Mouse (Mus musculus) heart, embryonic 15.5 days (tissue): ENCODE measurements around the gene Tmem151b. TPM values are rescaled to one million over a fixed set of nuclear protein-coding genes. Genes with fewer than 3 reads are reported as not detected.

Experiments used
- ATAC-seq: fragments of 200-750 bp; cut with Nextera tagmentation; replicated peaks from 2 replicates; pipeline ENCODE4 v1.8.0; 2017; ENCODE audit warnings: low read depth, moderate TSS enrichment; ENCODE audit not compliant: insufficient number of reproducible peaks, insufficient read depth, low FRiP score
- H3K27ac ChIP-seq: fragments of 300-500 bp; sonication (generic); 2 replicates; pipeline ENCODE4 v1.5.1; 2015; ENCODE audit warnings: mild to moderate bottlenecking, inconsistent platforms
- H3K27me3 ChIP-seq: fragments of 300-500 bp; sonication (generic); 2 replicates; pipeline ENCODE4 v1.6.1; 2015; ENCODE audit warnings: inconsistent platforms
- H3K36me3 ChIP-seq: fragments of 300-500 bp; sonication (generic); 2 replicates; pipeline ENCODE4 v1.6.1; 2015; ENCODE audit warnings: mild to moderate bottlenecking, inconsistent platforms
- H3K4me1 ChIP-seq: fragments of 300-500 bp; sonication (generic); replicated peaks from 2 replicates; pipeline ENCODE4 v1.6.1; 2015; ENCODE audit warnings: inconsistent platforms
- H3K4me2 ChIP-seq: fragments of 300-500 bp; sonication (generic); 2 replicates; pipeline ENCODE4 v1.6.1; 2015; ENCODE audit warnings: inconsistent platforms, mild to moderate bottlenecking, moderate library complexity
- H3K4me3 ChIP-seq: fragments of 300-500 bp; sonication (generic); 2 replicates; pipeline ENCODE4 v1.5.1; 2015; ENCODE audit warnings: mild to moderate bottlenecking, inconsistent platforms
- H3K9ac ChIP-seq: fragments of 300-500 bp; sonication (generic); 2 replicates; pipeline ENCODE4 v1.6.1; 2015; ENCODE audit warnings: mild to moderate bottlenecking, inconsistent platforms
- H3K9me3 ChIP-seq: fragments of 300-500 bp; sonication (generic); replicated peaks from 2 replicates; pipeline ENCODE4 v1.6.1; 2016; ENCODE audit warnings: inconsistent platforms
- WGBS: fragments of 180-500 bp; shearing (Covaris S2); methylation state at CpG from one replicate; pipeline ENCODE4 v1.1.7; 2015; ENCODE audit warnings: mixed read lengths; 5-methylcytosine and 5-hydroxymethylcytosine counted together
- polyA plus RNA-seq: library from polyadenylated mRNA; unstranded; fragments of >200 nt; fragmentation: Nextera tagmentation; extraction: Ambion mirVana; gene quantifications from 2 replicates; pipeline ENCODE4 v1.2.1, GENCODE M21; 2015

Gene Tmem151b
- polyA plus RNA-seq, 1 experiment from 2014 or later, result 0.96 TPM

- no peak overlapping the region for H3K27ac ChIP-seq
- ATAC-seq, result no peak
- WGBS, result 71% methylated on average over 21 of the region's 21 CpGs
- H3K4me1 ChIP-seq, result peaks cover 7% of the 10 kb centered on the region
- H3K9ac ChIP-seq, result no peak overlapping the region
- no peaks in the 10 kb centered on the region for H3K9me3 ChIP-seq
- peaks cover 98% of the 10 kb centered on the region for H3K27me3 ChIP-seq
- H3K4me2 ChIP-seq, result no peak overlapping the region
- no peaks in the 10 kb centered on the region for H3K36me3 ChIP-seq
- no peak overlapping the region for H3K4me3 ChIP-seq
Observed at GRCm38 (mm10) chr17:45539664-45540063, 9.8 kb downstream of the Tmem151b start.

- Histone ChIP-seq H3K9me3 (no peaks in the 10 kb centered on the region), H3K4me3 (no peak overlapping the region), H3K27me3 (peaks cover 95% of the 10 kb centered on the region), H3K9ac (no peak overlapping the region), H3K36me3 (no peaks in the 10 kb centered on the region), H3K27ac (no peak overlapping the region), H3K4me2 (no peak overlapping the region), H3K4me1 (no peaks in the 10 kb centered on the region)
- 47% methylated on average over 4 of the region's 4 CpGs for WGBS
- no peak for ATAC-seq
Observed at GRCm38 (mm10) chr17:45538394-45538793, 11.1 kb downstream of the Tmem151b start.

GRCm38 (mm10) chr17:45536264-45536663 is 13.2 kb downstream of the Tmem151b start:
- H3K36me3 ChIP-seq, result no peaks in the 10 kb centered on the region
- H3K4me2 ChIP-seq, result no peak overlapping the region
- H3K9ac ChIP-seq, result no peak overlapping the region
- ATAC-seq, result no peak
- H3K4me3 ChIP-seq, result no peak overlapping the region
- no peak overlapping the region for H3K27ac ChIP-seq
- H3K27me3 ChIP-seq, result peaks cover 93% of the 10 kb centered on the region
- H3K9me3 ChIP-seq, result no peaks in the 10 kb centered on the region
- H3K4me1 ChIP-seq, result no peaks in the 10 kb centered on the region
- WGBS, result 12% methylated on average over 5 of the region's 5 CpGs

GRCm38 (mm10) chr17:45532896-45533295 is 16.6 kb downstream of the Tmem151b start:
- H3K4me2 ChIP-seq, result no peak overlapping the region
- no peak overlapping the region for H3K27ac ChIP-seq
- H3K9ac ChIP-seq, result no peak overlapping the region
- H3K27me3 ChIP-seq, result peaks cover 88% of the 10 kb centered on the region
- no peak for ATAC-seq
- no peaks in the 10 kb centered on the region for H3K36me3 ChIP-seq
- H3K4me1 ChIP-seq, result no peaks in the 10 kb centered on the region
- H3K9me3 ChIP-seq, result no peaks in the 10 kb centered on the region
- WGBS, result 44% methylated on average over 15 of the region's 15 CpGs
- no peak overlapping the region for H3K4me3 ChIP-seq

GRCm38 (mm10) chr17:45530346-45530782 is 19.1 kb downstream of the Tmem151b start:
- Histone ChIP-seq H3K27ac (no peak overlapping the region), H3K4me2 (no peak overlapping the region), H3K9me3 (no peaks in the 10 kb centered on the region), H3K27me3 (peaks cover 70% of the 10 kb centered on the region), H3K9ac (no peak overlapping the region), H3K36me3 (no peaks in the 10 kb centered on the region), H3K4me3 (no peak overlapping the region), H3K4me1 (peaks cover 2% of the 10 kb centered on the region; the same call in 1 of the 2 replicates)
- no peak for ATAC-seq
- 47% methylated on average over 13 of the region's 13 CpGs for WGBS

GRCm38 (mm10) chr17:45526571-45526970 is 22.9 kb downstream of the Tmem151b start:
- Histone ChIP-seq H3K4me1 (peaks cover 15% of the 10 kb centered on the region), H3K27ac (no peak overlapping the region), H3K36me3 (no peaks in the 10 kb centered on the region), H3K4me2 (no peak overlapping the region), H3K9ac (no peak overlapping the region), H3K9me3 (no peaks in the 10 kb centered on the region), H3K4me3 (no peak overlapping the region), H3K27me3 (peaks cover 48% of the 10 kb centered on the region)
- ATAC-seq, result no peak
- 20% methylated on average over 5 of the region's 5 CpGs for WGBS

- H3K4me1 ChIP-seq, result peaks cover 23% of the 10 kb centered on the region
- H3K9ac ChIP-seq, result no peak overlapping the region
- no peak overlapping the region for H3K27ac ChIP-seq
- no peak overlapping the region for H3K4me3 ChIP-seq
- 76% methylated on average over 4 of the region's 4 CpGs for WGBS
- H3K9me3 ChIP-seq, result no peaks in the 10 kb centered on the region
- no peaks in the 10 kb centered on the region for H3K36me3 ChIP-seq
- H3K27me3 ChIP-seq, result peaks cover 37% of the 10 kb centered on the region
- ATAC-seq, result no peak
- H3K4me2 ChIP-seq, result no peak overlapping the region
Observed at GRCm38 (mm10) chr17:45524961-45525360, 24.5 kb downstream of the Tmem151b start.

GRCm38 (mm10) chr17:45523263-45523662 is 26.2 kb downstream of the Tmem151b start, which contains the start of gene Tcte1:
Tcte1 (plus strand) TSS chr17:45523434.
- no peak within 1 kb of the TSS for H3K27ac ChIP-seq
- peak within 1 kb of the TSS; percentile 81 for H3K4me2 ChIP-seq
- peaks cover 24% of the 10 kb centered on the region for H3K27me3 ChIP-seq
- peaks cover 23% of the 10 kb centered on the region for H3K4me1 ChIP-seq
- H3K9ac ChIP-seq, result peak within 1 kb of the TSS; percentile 44
- H3K4me3 ChIP-seq, result peak within 1 kb of the TSS; percentile 42
- under 1% methylated on average over 21 of the region's 21 CpGs for WGBS
- no peaks in the 10 kb centered on the region; the same call in 1 of the 2 replicates for H3K36me3 ChIP-seq
- no peaks in the 10 kb centered on the region for H3K9me3 ChIP-seq
- ATAC-seq, result peak; percentile 48; the same call in 1 of the 2 replicates

GRCm38 (mm10) chr17:45520136-45520535 is 29.3 kb downstream of the Tmem151b start:
- Histone ChIP-seq H3K9me3 (no peaks in the 10 kb centered on the region), H3K27ac (no peak overlapping the region), H3K4me2 (no peak overlapping the region), H3K9ac (no peak overlapping the region), H3K36me3 (peaks cover 5% of the 10 kb centered on the region; the same call in 1 of the 2 replicates), H3K4me1 (peaks cover 25% of the 10 kb centered on the region), H3K4me3 (no peak overlapping the region), H3K27me3 (peaks cover 11% of the 10 kb centered on the region; the same call in 1 of the 2 replicates)
- no peak for ATAC-seq
- WGBS, result 86% methylated on average over 11 of the region's 11 CpGs

GRCm38 (mm10) chr17:45518766-45519475 is 30.6 kb downstream of the Tmem151b start:
- peaks cover 25% of the 10 kb centered on the region for H3K4me1 ChIP-seq

GRCm38 (mm10) chr17:45517549-45518215 is 31.8 kb downstream of the Tmem151b start:
- peaks cover 16% of the 10 kb centered on the region for H3K4me1 ChIP-seq
- 88% methylated on average over 28 of the region's 28 CpGs for WGBS

More at GRCm38 (mm10) chr17:45518766-45519475, 30.6 kb downstream of the Tmem151b start:
- Histone ChIP-seq H3K4me3 (no peak overlapping the region), H3K27ac (no peak overlapping the region), H3K9me3 (no peaks in the 10 kb centered on the region), H3K4me2 (no peak overlapping the region), H3K9ac (no peak overlapping the region), H3K36me3 (peaks cover 5% of the 10 kb centered on the region; the same call in 1 of the 2 replicates), H3K27me3 (peaks cover 2% of the 10 kb centered on the region; the same call in 1 of the 2 replicates)
- ATAC-seq, result no peak
- WGBS, result 83% methylated on average over 12 of the region's 12 CpGs

More at GRCm38 (mm10) chr17:45517549-45518215, 31.8 kb downstream of the Tmem151b start:
- no peaks in the 10 kb centered on the region for H3K27me3 ChIP-seq
- no peak overlapping the region for H3K9ac ChIP-seq
- H3K27ac ChIP-seq, result no peak overlapping the region
- ATAC-seq, result no peak
- peaks cover 5% of the 10 kb centered on the region; the same call in 1 of the 2 replicates for H3K36me3 ChIP-seq
- H3K9me3 ChIP-seq, result no peaks in the 10 kb centered on the region
- H3K4me2 ChIP-seq, result no peak overlapping the region
- no peak overlapping the region for H3K4me3 ChIP-seq
